Mouse (Mus musculus) midbrain, embryonic 16.5 days (tissue): ENCODE data around the gene Lrrc20. TPM values are rescaled to one million over a fixed set of nuclear protein-coding genes. Genes with fewer than 3 reads are reported as not detected.

Experiments used
- ATAC-seq: fragments of 200-750 bp; cut with Nextera tagmentation; 2 replicates; pipeline ENCODE4 v1.8.0; 2017; ENCODE audit warnings: moderate TSS enrichment
- H3K27ac ChIP-seq: fragments of 300-500 bp; sonication (generic); 2 replicates; pipeline ENCODE4 v1.5.1; 2014; ENCODE audit warnings: mild to moderate bottlenecking, low read length, mixed read lengths
- H3K27me3 ChIP-seq: fragments of 300-500 bp; sonication (generic); 2 replicates; pipeline ENCODE4 v1.6.1; 2014; ENCODE audit warnings: low read depth, low read length, mixed read lengths; ENCODE audit not compliant: control insufficient read depth, insufficient read depth
- H3K36me3 ChIP-seq: fragments of 300-500 bp; sonication (generic); 2 replicates; pipeline ENCODE4 v1.6.1; 2014; ENCODE audit warnings: mild to moderate bottlenecking, low read length, moderate library complexity, mixed read lengths; ENCODE audit not compliant: control insufficient read depth, insufficient read depth
- H3K4me1 ChIP-seq: fragments of 300-500 bp; sonication (generic); 2 replicates; pipeline ENCODE4 v1.6.1; 2014; ENCODE audit warnings: mild to moderate bottlenecking, low read length, mixed read lengths; ENCODE audit not compliant: control insufficient read depth, insufficient read depth
- H3K4me2 ChIP-seq: fragments of 300-500 bp; sonication (generic); 2 replicates; pipeline ENCODE4 v1.6.1; 2014; ENCODE audit warnings: mild to moderate bottlenecking, low read length, mixed read lengths
- H3K4me3 ChIP-seq: fragments of 300-500 bp; sonication (generic); 2 replicates; pipeline ENCODE4 v1.5.1; 2014; ENCODE audit warnings: low read depth, mild to moderate bottlenecking, low read length, moderate library complexity, mixed read lengths
- H3K9ac ChIP-seq: fragments of 300-500 bp; sonication (generic); 2 replicates; pipeline ENCODE4 v1.6.1; 2014; ENCODE audit warnings: low read depth, low read length, mixed read lengths
- H3K9me3 ChIP-seq: fragments of 300-500 bp; sonication (generic); replicated peaks from 2 replicates; pipeline ENCODE4 v1.6.1; 2014; ENCODE audit warnings: mild to moderate bottlenecking, low read length, mixed read lengths; ENCODE audit not compliant: control insufficient read depth, poor library complexity, severe bottlenecking
- WGBS: fragments of 180-500 bp; shearing (Covaris S2); extraction: QIAGEN DNeasy Blood & Tissue Kit; methylation state at CpG from one replicate; pipeline ENCODE4 v1.1.7; 2014; 5-methylcytosine and 5-hydroxymethylcytosine counted together
- polyA plus RNA-seq: library from polyadenylated mRNA; unstranded; fragments of >200 nt; fragmentation: Nextera tagmentation; extraction: Ambion mirVana; gene quantifications from 2 replicates; pipeline ENCODE4 v1.2.1, GENCODE M21; 2015

The Lrrc20 gene
- polyA plus RNA-seq, 1 experiment from 2014 or later = 14.6 TPM

GRCm38 (mm10) chr10:61499505-61500466 lies 24.2 kb downstream of the Lrrc20 start:
- H3K27ac ChIP-seq = no peak overlapping the region
- ATAC-seq = no peak
- WGBS = 80% methylated on average over 20 of the region's 20 CpGs
- peaks cover 4% of the 10 kb centered on the region; the same call in 1 of the 2 replicates for H3K4me1 ChIP-seq
- H3K4me2 ChIP-seq = no peak overlapping the region
- no peaks in the 10 kb centered on the region for H3K36me3 ChIP-seq
- no peaks in the 10 kb centered on the region; the same call in 1 of the 2 replicates for H3K27me3 ChIP-seq
- no peak overlapping the region for H3K9ac ChIP-seq
- H3K4me3 ChIP-seq = no peak overlapping the region
- no peaks in the 10 kb centered on the region for H3K9me3 ChIP-seq

GRCm38 (mm10) chr10:61500756-61501155 lies 25.2 kb downstream of the Lrrc20 start:
- Histone ChIP-seq H3K27ac (no peak overlapping the region), H3K9ac (no peak overlapping the region), H3K9me3 (no peaks in the 10 kb centered on the region), H3K4me3 (no peak overlapping the region), H3K4me1 (peaks cover 4% of the 10 kb centered on the region; the same call in 1 of the 2 replicates), H3K4me2 (no peak overlapping the region), H3K27me3 (no peaks in the 10 kb centered on the region; the same call in 1 of the 2 replicates), H3K36me3 (no peaks in the 10 kb centered on the region)
- WGBS = 53% methylated on average over 7 of the region's 7 CpGs
- no peak for ATAC-seq

GRCm38 (mm10) chr10:61504073-61504472 lies 28.5 kb downstream of the Lrrc20 start:
- Histone ChIP-seq H3K27me3 (no peaks in the 10 kb centered on the region), H3K9ac (no peak overlapping the region), H3K4me1 (no peaks in the 10 kb centered on the region), H3K36me3 (no peaks in the 10 kb centered on the region), H3K4me3 (no peak overlapping the region), H3K9me3 (no peaks in the 10 kb centered on the region), H3K4me2 (no peak overlapping the region), H3K27ac (no peak overlapping the region)
- ATAC-seq = no peak
- WGBS = 92% methylated on average over 2 of the region's 2 CpGs

- Histone ChIP-seq H3K27ac (no peak overlapping the region), H3K9ac (no peak overlapping the region), H3K36me3 (no peaks in the 10 kb centered on the region), H3K4me2 (no peak overlapping the region), H3K4me1 (no peaks in the 10 kb centered on the region), H3K4me3 (no peak overlapping the region), H3K27me3 (no peaks in the 10 kb centered on the region), H3K9me3 (no peaks in the 10 kb centered on the region)
- ATAC-seq = no peak
- WGBS = 84% methylated on average over 7 of the region's 7 CpGs
These were observed 31.0 kb downstream of the Lrrc20 start for GRCm38 (mm10) chr10:61506381-61507200.

GRCm38 (mm10) chr10:61509873-61510272 lies 34.3 kb downstream of the Lrrc20 start:
- WGBS = 85% methylated on average over 5 of the region's 5 CpGs
- Histone ChIP-seq H3K4me2 (no peak overlapping the region), H3K9me3 (no peaks in the 10 kb centered on the region), H3K27ac (no peak overlapping the region), H3K36me3 (no peaks in the 10 kb centered on the region), H3K27me3 (no peaks in the 10 kb centered on the region), H3K4me3 (no peak overlapping the region), H3K4me1 (no peaks in the 10 kb centered on the region), H3K9ac (no peak overlapping the region)
- no peak for ATAC-seq

GRCm38 (mm10) chr10:61510809-61511208 lies 35.2 kb downstream of the Lrrc20 start:
- no peaks in the 10 kb centered on the region for H3K9me3 ChIP-seq
- no peaks in the 10 kb centered on the region for H3K4me1 ChIP-seq
- H3K9ac ChIP-seq = no peak overlapping the region
- H3K27ac ChIP-seq = no peak overlapping the region
- H3K36me3 ChIP-seq = no peaks in the 10 kb centered on the region
- H3K27me3 ChIP-seq = no peaks in the 10 kb centered on the region
- H3K4me3 ChIP-seq = no peak overlapping the region
- WGBS = 31% methylated on average over 7 of the region's 7 CpGs
- no peak overlapping the region for H3K4me2 ChIP-seq
- no peak; the same call in 1 of the 2 replicates for ATAC-seq

- Histone ChIP-seq H3K27ac (no peak overlapping the region), H3K4me2 (no peak overlapping the region), H3K4me3 (no peak overlapping the region), H3K9me3 (no peaks in the 10 kb centered on the region), H3K9ac (no peak overlapping the region), H3K4me1 (no peaks in the 10 kb centered on the region; the same call in 1 of the 2 replicates), H3K27me3 (no peaks in the 10 kb centered on the region), H3K36me3 (no peaks in the 10 kb centered on the region)
- no peak for ATAC-seq
- WGBS = 64% methylated on average over 11 of the region's 11 CpGs
These were observed 36.8 kb downstream of the Lrrc20 start for GRCm38 (mm10) chr10:61512215-61512889.

GRCm38 (mm10) chr10:61516866-61517265 lies 41.3 kb downstream of the Lrrc20 start:
- H3K9me3 ChIP-seq = no peaks in the 10 kb centered on the region
- no peaks in the 10 kb centered on the region for H3K27me3 ChIP-seq
- no peak for ATAC-seq
- H3K4me1 ChIP-seq = peaks cover 5% of the 10 kb centered on the region; the same call in 1 of the 2 replicates
- WGBS = 79% methylated on average over 5 of the region's 5 CpGs
- no peaks in the 10 kb centered on the region for H3K36me3 ChIP-seq
- no peak overlapping the region for H3K27ac ChIP-seq
- H3K9ac ChIP-seq = no peak overlapping the region
- H3K4me2 ChIP-seq = no peak overlapping the region
- H3K4me3 ChIP-seq = no peak overlapping the region
